Mouse (Mus musculus): ENCODE data around the gene Npm3. TPM values are rescaled to one million over a fixed set of nuclear protein-coding genes. Genes with fewer than 3 reads are reported as not detected.

Npm3 gene
- total RNA-seq, 2 experiments from 2014 or later, result 4.1 to 6.8 TPM

DNA sequence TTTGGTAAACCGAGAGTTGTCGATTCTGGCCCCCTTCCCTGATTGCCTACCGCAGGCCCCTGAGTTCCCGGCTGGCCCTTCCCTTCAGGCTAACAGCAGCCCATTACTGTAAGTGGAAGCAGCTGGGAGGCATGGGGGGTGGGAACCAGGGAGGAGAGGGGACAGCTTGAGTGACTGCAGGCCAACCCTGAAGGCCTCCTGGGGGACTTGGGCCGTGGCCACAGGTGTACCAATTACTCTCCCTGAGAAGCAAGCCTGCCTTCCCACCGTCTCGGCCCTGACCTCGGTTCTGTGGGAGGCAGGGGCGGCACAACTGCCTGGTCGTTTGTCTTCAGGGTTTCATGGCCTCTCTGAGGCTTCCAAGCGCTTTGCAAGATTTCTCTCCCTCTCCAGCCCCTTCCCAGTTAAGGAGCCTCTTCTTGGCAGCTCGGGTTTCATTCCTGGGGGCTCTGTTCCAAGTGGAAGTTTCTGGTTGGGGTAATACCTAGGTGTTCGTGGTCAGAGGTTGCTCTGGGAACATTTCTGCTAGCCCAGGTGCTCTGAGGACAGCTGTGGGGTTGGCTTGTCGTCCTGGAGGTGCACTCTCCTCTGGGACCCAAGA lies 23.6 kb downstream of the Npm3 start:
- no peak for TF ChIP-seq CTCF (IDR thresholded peaks at IDR 0.05)
- intact Hi-C loops (cut with DNase I), result no loop called here
- H3K4me3 ChIP-seq, result no peak overlapping the region
- H3K27ac ChIP-seq, result no peak overlapping the region
- no peak for DNase-seq (ENCODE audit: extremely low spot score in 1 of 2, low spot score in 2 of 2)

DNA sequence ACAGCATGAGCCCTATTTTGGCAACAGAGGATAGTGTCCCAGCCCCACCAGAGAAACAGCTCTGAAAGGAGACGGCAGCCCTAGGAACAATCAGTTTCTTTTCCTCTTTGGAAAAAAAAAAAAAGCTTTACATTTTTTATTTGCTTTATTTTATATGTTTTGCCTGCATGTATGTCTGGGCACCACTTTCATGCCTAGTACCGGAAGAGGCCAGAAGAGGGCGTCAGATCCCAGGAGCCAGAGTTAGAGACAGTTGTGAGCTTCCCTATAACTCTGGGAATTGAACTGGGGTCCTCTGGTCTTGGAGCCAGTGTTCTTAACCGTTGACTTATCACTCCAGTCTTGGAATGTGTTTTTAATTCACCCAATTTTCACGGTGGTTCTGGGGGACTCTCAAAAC lies 27.2 kb downstream of the Npm3 start:
- intact Hi-C loops (cut with DNase I), result no loop called here
- no peak overlapping the region for H3K27ac ChIP-seq
- DNase-seq (ENCODE audit: extremely low spot score in 1 of 2, low spot score in 2 of 2), result no peak
- H3K4me3 ChIP-seq, result no peak overlapping the region
- TF ChIP-seq CTCF (IDR thresholded peaks at IDR 0.05), result peak; percentile 10; the same call in 1 of the 2 replicates

DNA sequence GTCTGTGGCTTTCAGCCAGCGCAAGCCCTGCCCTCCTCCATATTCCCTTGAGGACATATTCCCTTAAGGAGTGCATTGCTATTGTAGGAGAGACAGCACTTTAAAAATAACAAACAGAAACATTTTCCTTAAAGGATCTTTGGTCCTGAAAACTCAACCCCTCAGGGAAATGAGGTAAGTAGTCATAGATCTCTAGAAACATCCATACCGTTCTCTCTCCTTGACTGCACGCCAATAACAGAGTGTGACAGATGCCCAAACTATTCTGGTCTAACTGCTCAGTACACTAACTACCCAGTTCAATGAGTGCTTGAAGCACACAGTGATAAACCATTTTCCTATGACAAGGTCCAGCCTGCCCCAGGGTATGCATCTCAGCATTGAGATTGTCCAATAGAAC lies 31.1 kb downstream of the Npm3 start:
- H3K27ac ChIP-seq, result no peak overlapping the region
- no peak for TF ChIP-seq CTCF (IDR thresholded peaks at IDR 0.05)
- no peak overlapping the region for H3K4me3 ChIP-seq
- no peak for DNase-seq (ENCODE audit: extremely low spot score in 1 of 2, low spot score in 2 of 2)
- intact Hi-C loops (cut with DNase I), result no loop called here

DNA sequence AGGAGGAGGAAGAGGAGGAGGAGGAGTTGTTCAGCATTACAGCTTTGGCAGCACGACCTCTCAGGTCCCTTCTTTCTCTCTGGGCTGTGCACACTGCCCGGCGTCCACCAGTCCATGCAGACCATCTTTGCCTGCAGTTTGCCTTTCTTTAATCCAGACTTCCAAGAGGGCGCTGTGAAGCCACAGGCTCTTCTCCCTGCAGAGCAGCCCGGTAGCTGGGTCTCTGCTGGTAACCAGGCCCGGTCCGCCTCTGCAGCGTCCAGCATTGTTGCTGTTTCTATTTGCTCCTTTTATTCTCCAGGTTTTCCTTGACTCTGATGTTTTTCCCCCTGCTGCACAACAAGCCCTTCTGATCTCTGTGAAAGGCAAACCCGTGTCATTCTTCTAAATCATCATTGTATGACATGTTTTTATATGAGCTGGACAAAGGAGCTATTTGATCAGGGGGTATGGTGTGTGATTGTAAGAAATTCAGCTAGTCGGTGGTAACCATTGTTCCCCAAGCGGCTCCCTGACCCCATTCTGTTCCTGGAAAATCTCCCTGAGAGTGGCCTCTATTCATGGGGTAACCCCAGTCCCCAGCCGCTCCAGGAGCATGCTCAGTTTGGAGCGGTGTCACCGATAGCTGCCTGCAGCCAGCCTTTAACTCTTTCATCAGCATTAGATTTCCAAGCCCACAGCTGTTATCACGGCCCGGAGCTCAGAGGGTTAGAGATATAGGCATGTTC lies 31.7 kb downstream of the Npm3 start:
- peak overlapping the region; percentile 2; the same call in 1 of the 2 replicates for H3K4me3 ChIP-seq
- intact Hi-C loops (cut with DNase I), result no loop called here
- DNase-seq (ENCODE audit: extremely low spot score in 1 of 2, low spot score in 2 of 2), result peak in 1 of 2 experiments; percentile 27
- TF ChIP-seq CTCF (IDR thresholded peaks at IDR 0.05), result peak; percentile 46
- H3K27ac ChIP-seq, result no peak overlapping the region

DNA sequence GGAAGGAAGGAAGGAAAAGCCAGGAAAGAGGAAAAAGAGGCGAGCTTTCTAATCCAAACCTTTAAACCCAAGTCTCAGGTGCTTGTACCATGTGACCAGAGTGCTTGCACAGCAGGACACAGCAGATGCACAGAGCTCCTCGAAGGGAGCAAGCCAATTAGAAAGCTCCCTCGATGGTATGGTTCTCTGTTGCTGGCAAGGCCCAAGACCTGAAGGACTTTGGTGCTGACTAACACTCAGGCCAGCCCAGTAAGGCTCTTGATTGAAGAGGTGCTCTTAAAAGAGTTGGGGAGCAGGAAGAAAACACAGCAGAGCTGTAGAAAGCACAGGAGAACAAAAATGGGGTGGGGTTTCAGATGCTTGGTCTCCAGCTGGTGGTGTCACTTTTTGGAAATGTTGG lies 40.7 kb downstream of the Npm3 start:
- Histone ChIP-seq H3K27ac (no peak overlapping the region), H3K4me3 (no peak overlapping the region)
- no peak for DNase-seq (ENCODE audit: extremely low spot score in 1 of 2, low spot score in 2 of 2)
- TF ChIP-seq CTCF (IDR thresholded peaks at IDR 0.05), result no peak
- intact Hi-C loops (cut with DNase I), result no loop called here

Other genes with a start within 250 kb of the Npm3 start
- 10 to 100 TPM in 1 of 2 experiments, 1 to 10 TPM in 1; 9.7 to 10.3 TPM for gene Poll, start 189.1 kb downstream of the Npm3 start, total RNA-seq (2021)
- gene Gm17018, start 189.0 kb downstream of the Npm3 start, total RNA-seq (2021), result 10 to 100 TPM; 76.2 to 79.1 TPM
- gene Fbxw4, start 89.3 kb downstream of the Npm3 start, total RNA-seq (2021), result 10 to 100 TPM; 41.2 to 41.7 TPM
- gene Fgf8, start 6.7 kb downstream of the Npm3 start, total RNA-seq (2021), result not detected
- gene Mgea5, start 34.2 kb upstream of the Npm3 start, total RNA-seq (2021), result 100 to 1,000 TPM; 164 to 176 TPM
- gene Kcnip2, start 66.5 kb upstream of the Npm3 start, total RNA-seq (2021), result 100 to 1,000 TPM; 142 to 170 TPM
- gene Armh3, start 248.9 kb upstream of the Npm3 start, total RNA-seq (2021), result 10 to 100 TPM; 19.4 to 20.9 TPM